Mouse (Mus musculus) heart, postnatal 0 days (tissue): ENCODE measurements around the gene Pth. TPM values are rescaled to one million over a fixed set of nuclear protein-coding genes. Genes with fewer than 3 reads are reported as not detected.

Experiments
- ATAC-seq: fragments of 200-750 bp; cut with Nextera tagmentation; 2 replicates; pipeline ENCODE4 v1.8.0; 2017; ENCODE audit warnings: low read depth, moderate number of reproducible peaks, moderate library complexity; ENCODE audit not compliant: insufficient read depth
- DNase-seq: peaks from one replicate; pipeline ENCODE4 v3.0.0-alpha.2; 2016; ENCODE audit warnings: low spot score
- H3K27ac ChIP-seq: fragments of 300-500 bp; sonication (generic); 2 replicates; pipeline ENCODE4 v1.5.1; 2014; ENCODE audit warnings: low read depth, mild to moderate bottlenecking
- H3K27me3 ChIP-seq: fragments of 300-500 bp; sonication (generic); 2 replicates; pipeline ENCODE4 v1.6.1; 2014; ENCODE audit warnings: low read length, mixed read lengths; ENCODE audit not compliant: control insufficient read depth, insufficient read depth
- H3K36me3 ChIP-seq: fragments of 300-500 bp; sonication (generic); replicated peaks from 2 replicates; pipeline ENCODE4 v1.6.1; 2014; ENCODE audit warnings: low read length, mixed read lengths; ENCODE audit not compliant: control insufficient read depth, insufficient read depth
- H3K4me1 ChIP-seq: fragments of 300-500 bp; sonication (generic); 2 replicates; pipeline ENCODE4 v1.6.1; 2014; ENCODE audit warnings: antibody characterized with exemption; ENCODE audit not compliant: control insufficient read depth, insufficient read depth
- H3K4me2 ChIP-seq: fragments of 300-500 bp; sonication (generic); 2 replicates; pipeline ENCODE4 v1.6.1; 2014; ENCODE audit warnings: low read depth, mild to moderate bottlenecking, low read length, moderate library complexity
- H3K4me3 ChIP-seq: fragments of 300-500 bp; sonication (generic); 2 replicates; pipeline ENCODE4 v1.5.1; 2014; ENCODE audit warnings: low read depth, low read length
- H3K9ac ChIP-seq: fragments of 300-500 bp; sonication (generic); replicated peaks from 2 replicates; pipeline ENCODE4 v1.6.1; 2014; ENCODE audit warnings: low read depth, low read length, mixed read lengths
- H3K9me3 ChIP-seq: fragments of 300-500 bp; sonication (generic); replicated peaks from 2 replicates; pipeline ENCODE4 v1.6.1; 2016; ENCODE audit warnings: low read length; ENCODE audit not compliant: control insufficient read depth
- CTCF ChIP-seq: IDR thresholded peaks from 2 replicates; pipeline ENCODE4 v1.5.1; 2016; ENCODE audit warnings: antibody characterized with exemption, control low read depth, low read depth
- EP300 ChIP-seq: IDR thresholded peaks from 2 replicates; pipeline ENCODE4 v1.6.1; 2016; ENCODE audit warnings: antibody characterized with exemption, low read depth
- WGBS: fragments of 180-500 bp; shearing (Covaris S2); extraction: QIAGEN DNeasy Blood & Tissue Kit; methylation state at CpG from one replicate; pipeline ENCODE4 v1.1.7; 2014; 5-methylcytosine and 5-hydroxymethylcytosine counted together
- polyA plus RNA-seq: library from polyadenylated mRNA; unstranded; fragments of >200 nt; fragmentation: Nextera tagmentation; extraction: Ambion mirVana; gene quantifications from 2 replicates; pipeline ENCODE4 v1.2.1, GENCODE M21; 2015
- total RNA-seq: library from RNA; depleted of rRNA; stranded (reverse); fragments of >200 nt; gene quantifications from 2 replicates; pipeline ENCODE4 v1.2.3, GENCODE M21; 2014; ENCODE audit warnings: low replicate concordance; rRNA removed

Pth gene
- total and polyA plus RNA-seq, 2 experiments from 2014 or later: not detected

DNA sequence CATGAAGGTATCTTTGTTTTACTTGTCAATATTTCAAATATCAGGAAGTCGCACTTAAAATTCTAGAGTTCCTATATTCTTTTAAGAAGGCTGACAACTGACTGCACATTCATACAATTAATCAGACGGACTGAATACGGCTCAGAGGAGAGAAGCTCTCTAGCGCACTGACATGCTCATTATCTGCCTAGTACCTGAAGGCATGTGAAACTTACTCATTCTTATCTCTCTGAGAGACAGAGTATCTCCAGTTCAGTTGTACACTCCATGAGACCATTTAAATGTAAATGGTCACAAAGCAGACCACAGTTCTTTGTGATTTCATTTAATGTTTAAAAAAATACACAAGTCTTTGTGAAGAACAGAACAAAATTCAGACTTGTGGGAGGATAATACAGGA, 20.9 kb downstream of the Pth start:
- no peak for DNase-seq
- 61% methylated on average over 4 of the region's 4 CpGs for WGBS
- Histone ChIP-seq H3K9ac (no peak overlapping the region), H3K4me3 (no peak overlapping the region), H3K4me2 (no peak overlapping the region), H3K36me3 (no peaks in the 10 kb centered on the region), H3K9me3 (no peaks in the 10 kb centered on the region), H3K4me1 (peaks cover 3% of the 10 kb centered on the region; the same call in 1 of the 2 replicates), H3K27ac (no peak overlapping the region), H3K27me3 (no peaks in the 10 kb centered on the region)
- no peak for TF ChIP-seq CTCF
- TF ChIP-seq EP300: no peak
- no peak for ATAC-seq

GRCm38 (mm10) chr7:113349089-113349488, 39.3 kb downstream of the Pth start:
- peaks cover 7% of the 10 kb centered on the region; the same call in 1 of the 2 replicates for H3K4me1 ChIP-seq
- ATAC-seq: no peak
- DNase-seq: no peak
- WGBS: 67% methylated on average over 1 of the region's 1 CpGs
- H3K36me3 ChIP-seq: no peaks in the 10 kb centered on the region
- H3K27ac ChIP-seq: no peak overlapping the region
- no peak overlapping the region for H3K9ac ChIP-seq
- no peak for TF ChIP-seq CTCF
- no peak for TF ChIP-seq EP300
- H3K9me3 ChIP-seq: no peaks in the 10 kb centered on the region
- H3K4me2 ChIP-seq: no peak overlapping the region
- H3K27me3 ChIP-seq: no peaks in the 10 kb centered on the region
- no peak overlapping the region for H3K4me3 ChIP-seq

DNA sequence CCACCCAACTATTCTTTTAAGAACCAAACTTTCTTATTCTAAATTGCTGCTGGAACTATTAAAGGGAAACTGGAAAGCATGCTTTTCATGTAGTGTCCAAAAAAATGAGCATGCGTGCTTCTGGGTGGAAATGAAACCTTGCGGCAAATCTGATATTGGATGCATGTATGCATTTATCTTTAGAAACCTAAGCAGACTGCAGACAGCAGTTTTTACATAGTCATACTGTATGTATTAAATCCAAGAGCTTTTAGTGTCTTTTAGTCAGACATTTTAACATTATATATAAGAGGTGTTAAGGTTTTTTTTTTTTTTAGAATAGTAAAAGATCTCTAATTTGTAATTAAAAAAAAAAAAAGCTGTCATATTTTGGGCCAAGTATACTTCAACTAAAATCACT, 40.7 kb downstream of the Pth start:
- ATAC-seq (no peak), DNase-seq (no peak)
- H3K27me3 ChIP-seq: no peaks in the 10 kb centered on the region
- no peaks in the 10 kb centered on the region for H3K36me3 ChIP-seq
- peaks cover 7% of the 10 kb centered on the region; the same call in 1 of the 2 replicates for H3K4me1 ChIP-seq
- TF ChIP-seq CTCF (no peak), EP300 (no peak)
- H3K27ac ChIP-seq: no peak overlapping the region
- 82% methylated on average over 2 of the region's 2 CpGs for WGBS
- no peak overlapping the region for H3K9ac ChIP-seq
- no peaks in the 10 kb centered on the region for H3K9me3 ChIP-seq
- no peak overlapping the region for H3K4me2 ChIP-seq
- no peak overlapping the region for H3K4me3 ChIP-seq

- peaks cover 7% of the 10 kb centered on the region; the same call in 1 of the 2 replicates for H3K4me1 ChIP-seq
- H3K27me3 ChIP-seq: no peaks in the 10 kb centered on the region
- DNase-seq (peak; percentile 40), ATAC-seq (peak; percentile 51; the same call in 1 of the 2 replicates)
- H3K9ac ChIP-seq: no peak overlapping the region
- H3K4me2 ChIP-seq: no peak overlapping the region
- H3K9me3 ChIP-seq: no peaks in the 10 kb centered on the region
- no peak overlapping the region for H3K4me3 ChIP-seq
- H3K27ac ChIP-seq: no peak overlapping the region
- TF ChIP-seq EP300: no peak
- no peak for TF ChIP-seq CTCF
- 14% methylated on average over 4 of the region's 4 CpGs for WGBS
- H3K36me3 ChIP-seq: no peaks in the 10 kb centered on the region
Measured at GRCm38 (mm10) chr7:113347271-113347670, 41.1 kb downstream of the Pth start.

Other genes with a start within 250 kb of the Pth start
- 8.0 and 9.3 TPM in 2 replicates for gene Arntl, start 181.1 kb downstream of the Pth start, total RNA-seq
- gene Arntl, start 181.1 kb downstream of the Pth start, polyA plus RNA-seq: 3.7 and 4.6 TPM in 2 replicates
- 13.9 and 18.4 TPM in 2 replicates for gene Btbd10, start 19.2 kb downstream of the Pth start, total RNA-seq
- 16.8 and 17.7 TPM in 2 replicates for gene Btbd10, start 19.2 kb downstream of the Pth start, polyA plus RNA-seq
- gene Far1, start 125.3 kb upstream of the Pth start, total RNA-seq: 14.8 and 42.1 TPM in 2 replicates
- 23.8 and 25.0 TPM in 2 replicates for gene Far1, start 125.3 kb upstream of the Pth start, polyA plus RNA-seq